Mouse (Mus musculus) hindbrain, postnatal 0 days (tissue): ENCODE measurements around the gene Dusp18. TPM values are rescaled to one million over a fixed set of nuclear protein-coding genes. Genes with fewer than 3 reads are reported as not detected.
A peak's percentile ranks its signal among the peaks of the same experiment; 100 is the strongest.

Experiments
- ATAC-seq: fragments of 200-750 bp; cut with Nextera tagmentation; 2 replicates; pipeline ENCODE4 v1.8.0; 2017; ENCODE audit warnings: mild to moderate bottlenecking, moderate TSS enrichment, moderate library complexity
- DNase-seq: peaks from one replicate; pipeline ENCODE4 v3.0.0-alpha.2; 2015; ENCODE audit warnings: low spot score
- H3K27ac ChIP-seq: fragments of 300-500 bp; sonication (generic); 2 replicates; pipeline ENCODE4 v1.5.1; 2014; ENCODE audit warnings: mild to moderate bottlenecking
- H3K27me3 ChIP-seq: fragments of 300-500 bp; sonication (generic); 2 replicates; pipeline ENCODE4 v1.6.1; 2014; ENCODE audit warnings: low read length, mixed read lengths; ENCODE audit not compliant: insufficient read depth
- H3K36me3 ChIP-seq: fragments of 300-500 bp; sonication (generic); 2 replicates; pipeline ENCODE4 v1.6.1; 2014; ENCODE audit warnings: low read length, mixed read lengths; ENCODE audit not compliant: insufficient read depth
- H3K4me1 ChIP-seq: fragments of 300-500 bp; sonication (generic); 2 replicates; pipeline ENCODE4 v1.6.1; 2014; ENCODE audit warnings: antibody characterized with exemption, low read length, mixed read lengths; ENCODE audit not compliant: insufficient read depth
- H3K4me2 ChIP-seq: fragments of 300-500 bp; sonication (generic); 2 replicates; pipeline ENCODE4 v1.6.1; 2014; ENCODE audit warnings: low read depth, mild to moderate bottlenecking, low read length, moderate library complexity, mixed read lengths
- H3K4me3 ChIP-seq: fragments of 300-500 bp; sonication (generic); 2 replicates; pipeline ENCODE4 v1.5.1; 2014; ENCODE audit warnings: low read length
- H3K9ac ChIP-seq: fragments of 300-500 bp; sonication (generic); replicated peaks from 2 replicates; pipeline ENCODE4 v1.6.1; 2014; ENCODE audit warnings: mild to moderate bottlenecking, low read length, moderate library complexity, mixed read lengths
- H3K9me3 ChIP-seq: fragments of 300-500 bp; sonication (generic); 2 replicates; pipeline ENCODE4 v1.6.1; 2016; ENCODE audit warnings: low read length, mixed read lengths
- CTCF ChIP-seq: IDR thresholded peaks from 2 replicates; pipeline ENCODE4 v1.5.1; 2016; ENCODE audit warnings: antibody characterized with exemption, control low read depth, low read depth
- WGBS: fragments of 180-500 bp; shearing (Covaris S2); extraction: QIAGEN DNeasy Blood & Tissue Kit; methylation state at CpG from one replicate; pipeline ENCODE4 v1.1.7; 2014; 5-methylcytosine and 5-hydroxymethylcytosine counted together
- polyA plus RNA-seq: library from polyadenylated mRNA; unstranded; fragments of >200 nt; fragmentation: Nextera tagmentation; extraction: Ambion mirVana; gene quantifications from 2 replicates; pipeline ENCODE4 v1.2.1, GENCODE M21; 2015
- total RNA-seq: library from RNA; depleted of rRNA; stranded (reverse); fragments of >200 nt; gene quantifications from 2 replicates; pipeline ENCODE4 v1.2.3, GENCODE M21; 2014

Dusp18 gene
- total and polyA plus RNA-seq, 2 experiments from 2014 or later: 16.3 to 16.9 TPM

DNA sequence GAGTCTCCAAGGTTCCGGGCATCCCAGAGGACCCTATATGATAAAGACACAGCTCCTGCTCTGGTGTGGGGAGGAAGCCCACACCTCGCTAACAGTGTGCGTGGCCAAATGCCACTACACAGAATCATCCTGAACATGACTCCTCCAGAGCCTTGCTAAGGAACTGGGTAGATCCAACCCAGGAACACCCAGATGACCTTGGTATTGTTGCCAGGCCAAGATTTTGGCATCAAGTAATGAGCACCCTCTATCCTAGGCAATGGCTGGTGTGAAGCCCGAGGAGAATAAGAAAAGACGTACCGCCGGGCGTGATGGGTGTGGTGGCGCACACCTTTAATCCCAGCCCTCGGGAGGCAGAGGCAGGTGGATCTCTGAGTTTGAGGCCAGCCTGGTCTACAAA lies 42.0 kb upstream of the Dusp18 start:
- Histone ChIP-seq H3K27me3 (no peaks in the 10 kb centered on the region), H3K4me3 (no peak overlapping the region), H3K9me3 (no peaks in the 10 kb centered on the region), H3K4me2 (no peak overlapping the region), H3K9ac (no peak overlapping the region), H3K4me1 (no peaks in the 10 kb centered on the region), H3K36me3 (no peaks in the 10 kb centered on the region), H3K27ac (peak overlapping the region; percentile 67)
- no peak for TF ChIP-seq CTCF
- DNase-seq (no peak), ATAC-seq (no peak)
- 77% methylated on average over 10 of the region's 10 CpGs for whole genome bisulfite sequencing

DNA sequence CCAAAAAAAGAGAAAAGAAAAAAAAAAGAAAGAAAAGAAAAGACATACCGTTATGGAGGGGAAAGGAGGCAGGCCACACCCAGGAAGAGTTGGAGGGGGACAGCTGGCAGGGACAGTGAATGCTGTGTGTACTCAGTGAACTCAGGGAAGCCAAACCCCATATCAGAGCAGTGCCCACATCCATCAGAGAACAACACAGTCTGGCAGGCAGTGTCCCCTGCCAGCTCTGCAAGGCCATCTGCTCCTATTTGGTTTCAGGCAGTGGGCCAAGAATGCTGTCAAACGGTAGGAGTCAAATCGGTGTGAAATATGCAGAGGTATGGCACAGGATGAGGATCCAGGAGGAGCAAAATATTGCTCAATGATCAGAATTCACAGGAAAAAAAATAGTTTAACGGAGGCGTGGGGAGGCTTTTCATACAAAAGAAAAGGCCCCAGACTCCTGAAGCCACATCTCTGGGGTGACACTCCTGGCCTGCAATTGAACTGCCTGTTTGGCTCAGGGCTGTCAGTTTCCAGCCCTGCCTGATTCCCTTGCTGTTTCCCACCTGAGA lies 41.5 kb upstream of the Dusp18 start:
- no peak overlapping the region for H3K4me3 ChIP-seq

DNA sequence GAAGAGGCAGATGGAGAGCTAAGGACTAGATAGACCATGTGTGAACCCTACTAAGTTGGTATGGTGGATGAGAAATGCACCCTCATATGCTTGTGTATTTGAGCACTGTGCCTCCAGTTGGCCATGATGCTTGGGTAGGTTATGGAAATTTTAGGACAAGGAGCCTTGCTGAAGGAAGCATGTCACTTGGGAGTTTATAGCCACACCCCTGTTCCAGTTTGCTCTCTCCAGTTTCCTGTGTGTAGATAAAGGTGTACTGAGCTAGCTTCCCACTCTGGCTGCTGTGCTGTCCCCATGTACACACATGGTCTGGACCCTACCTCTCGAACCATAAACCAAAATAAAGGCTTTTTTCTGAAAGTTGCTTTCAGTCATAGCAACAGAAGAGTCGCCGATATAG lies 40.9 kb upstream of the Dusp18 start:
- Histone ChIP-seq H3K4me2 (no peak overlapping the region), H3K9me3 (no peaks in the 10 kb centered on the region), H3K9ac (no peak overlapping the region), H3K27ac (peak overlapping the region; percentile 67; the same call in 1 of the 2 replicates), H3K27me3 (no peaks in the 10 kb centered on the region), H3K36me3 (no peaks in the 10 kb centered on the region), H3K4me3 (no peak overlapping the region), H3K4me1 (no peaks in the 10 kb centered on the region)
- DNase-seq: no peak
- WGBS: 87% methylated on average over 3 of the region's 3 CpGs
- TF ChIP-seq CTCF: no peak
- ATAC-seq: no peak

More for the DNA sequence above, 41.5 kb upstream of the Dusp18 start:
- ATAC-seq (peak; percentile 93), DNase-seq (peak; percentile 89)
- no peaks in the 10 kb centered on the region for H3K36me3 ChIP-seq
- 24% methylated on average over 5 of the region's 5 CpGs for WGBS
- no peak for TF ChIP-seq CTCF
- peak overlapping the region; percentile 67 for H3K27ac ChIP-seq
- H3K4me1 ChIP-seq: no peaks in the 10 kb centered on the region
- H3K9ac ChIP-seq: no peak overlapping the region
- H3K9me3 ChIP-seq: no peaks in the 10 kb centered on the region
- H3K4me2 ChIP-seq: no peak overlapping the region
- no peaks in the 10 kb centered on the region for H3K27me3 ChIP-seq

GRCm38 (mm10) chr11:3855846-3856245 lies 39.2 kb upstream of the Dusp18 start:
- Histone ChIP-seq H3K4me1 (no peaks in the 10 kb centered on the region), H3K27me3 (no peaks in the 10 kb centered on the region), H3K27ac (no peak overlapping the region), H3K9ac (no peak overlapping the region), H3K36me3 (no peaks in the 10 kb centered on the region), H3K4me2 (no peak overlapping the region), H3K9me3 (no peaks in the 10 kb centered on the region), H3K4me3 (no peak overlapping the region)
- TF ChIP-seq CTCF: no peak
- WGBS: 87% methylated on average over 5 of the region's 5 CpGs
- no peak for DNase-seq
- ATAC-seq: no peak

- WGBS: 75% methylated on average over 5 of the region's 5 CpGs
- ATAC-seq (no peak), DNase-seq (no peak)
- H3K36me3 ChIP-seq: no peaks in the 10 kb centered on the region
- H3K27ac ChIP-seq: no peak overlapping the region
- no peaks in the 10 kb centered on the region for H3K4me1 ChIP-seq
- no peak overlapping the region for H3K4me3 ChIP-seq
- no peak overlapping the region for H3K9ac ChIP-seq
- no peak for TF ChIP-seq CTCF
- H3K27me3 ChIP-seq: no peaks in the 10 kb centered on the region
- no peaks in the 10 kb centered on the region for H3K9me3 ChIP-seq
- H3K4me2 ChIP-seq: no peak overlapping the region
These were observed 37.1 kb upstream of the Dusp18 start for GRCm38 (mm10) chr11:3857902-3858301.

DNA sequence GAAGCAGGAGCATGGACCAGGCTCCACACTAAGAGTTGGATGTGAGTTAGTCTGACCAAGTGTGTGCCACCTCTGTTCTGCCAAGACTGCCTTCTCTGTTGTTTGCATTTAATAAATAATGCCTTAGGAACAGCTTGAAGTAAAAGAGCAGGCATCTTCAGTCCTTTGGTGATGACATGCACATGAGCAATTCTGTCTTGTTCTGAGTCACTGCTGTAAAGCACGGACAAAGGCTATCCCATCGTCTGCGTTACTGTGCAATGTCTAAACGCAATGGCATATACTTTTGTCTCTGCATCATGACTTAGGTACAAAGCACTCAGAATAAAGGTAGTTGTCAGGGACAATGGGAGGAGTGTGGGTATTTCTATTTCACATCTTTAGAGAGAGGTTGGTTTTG lies 35.3 kb upstream of the Dusp18 start:
- Histone ChIP-seq H3K27me3 (no peaks in the 10 kb centered on the region), H3K4me1 (peaks cover 7% of the 10 kb centered on the region), H3K36me3 (no peaks in the 10 kb centered on the region), H3K4me2 (no peak overlapping the region; the same call in 1 of the 2 replicates), H3K9ac (no peak overlapping the region), H3K9me3 (no peaks in the 10 kb centered on the region), H3K4me3 (no peak overlapping the region), H3K27ac (no peak overlapping the region)
- no peak for DNase-seq
- WGBS: 85% methylated on average over 4 of the region's 4 CpGs
- TF ChIP-seq CTCF: no peak
- ATAC-seq: no peak

GRCm38 (mm10) chr11:3860361-3860760 lies 34.7 kb upstream of the Dusp18 start:
- WGBS: 74% methylated on average over 4 of the region's 4 CpGs
- Histone ChIP-seq H3K9ac (no peak overlapping the region), H3K4me1 (peaks cover 7% of the 10 kb centered on the region), H3K27me3 (no peaks in the 10 kb centered on the region), H3K27ac (no peak overlapping the region), H3K36me3 (no peaks in the 10 kb centered on the region), H3K4me2 (no peak overlapping the region), H3K9me3 (no peaks in the 10 kb centered on the region), H3K4me3 (no peak overlapping the region)
- no peak for TF ChIP-seq CTCF
- ATAC-seq: no peak
- DNase-seq: no peak
